Mouse (Mus musculus) neural tube, embryonic 12.5 days (tissue): ENCODE measurements around the gene Lrrc74a. TPM values are rescaled to one million over a fixed set of nuclear protein-coding genes. Genes with fewer than 3 reads are reported as not detected.

ENCODE experiments used
- ATAC-seq: fragments of 200-750 bp; cut with Nextera tagmentation; 2 replicates; pipeline ENCODE4 v1.8.0; 2017; ENCODE audit warnings: low read depth, mild to moderate bottlenecking, moderate TSS enrichment, moderate library complexity; ENCODE audit not compliant: low FRiP score
- H3K27ac ChIP-seq: fragments of 300-500 bp; sonication (generic); 2 replicates; pipeline ENCODE4 v1.5.1; 2016
- H3K27me3 ChIP-seq: fragments of 300-500 bp; sonication (generic); replicated peaks from 2 replicates; pipeline ENCODE4 v1.6.1; 2016; ENCODE audit warnings: mild to moderate bottlenecking
- H3K36me3 ChIP-seq: fragments of 300-500 bp; sonication (generic); 2 replicates; pipeline ENCODE4 v1.6.1; 2016; ENCODE audit warnings: mild to moderate bottlenecking
- H3K4me1 ChIP-seq: fragments of 300-500 bp; sonication (generic); 2 replicates; pipeline ENCODE4 v1.6.1; 2016
- H3K4me2 ChIP-seq: fragments of 300-500 bp; sonication (generic); replicated peaks from 2 replicates; pipeline ENCODE4 v1.6.1; 2016; ENCODE audit warnings: mild to moderate bottlenecking
- H3K4me3 ChIP-seq: fragments of 300-500 bp; sonication (generic); 2 replicates; pipeline ENCODE4 v1.5.1; 2016
- H3K9ac ChIP-seq: fragments of 300-500 bp; sonication (generic); 2 replicates; pipeline ENCODE4 v1.6.1; 2016; ENCODE audit warnings: mild to moderate bottlenecking
- H3K9me3 ChIP-seq: fragments of 300-500 bp; sonication (generic); 2 replicates; pipeline ENCODE4 v1.6.1; 2016; ENCODE audit warnings: mild to moderate bottlenecking
- whole genome bisulfite sequencing: fragments of 180-500 bp; shearing (Covaris S2); methylation state at CpG from one replicate; pipeline ENCODE4 v1.1.7; 2016; 5-methylcytosine and 5-hydroxymethylcytosine counted together
- polyA plus RNA-seq: library from polyadenylated mRNA; unstranded; fragments of >200 nt; fragmentation: Nextera tagmentation; extraction: Ambion mirVana; gene quantifications from 2 replicates; pipeline ENCODE4 v1.2.1, GENCODE M21; 2016

Lrrc74a gene
- polyA plus RNA-seq, 1 experiment from 2014 or later = not detected

GRCm38 (mm10) chr12:86794331-86794730 lies 60.2 kb downstream of the Lrrc74a start:
- H3K9ac ChIP-seq = no peak overlapping the region
- no peak for ATAC-seq

GRCm38 (mm10) chr12:86795076-86795837 lies 61.1 kb downstream of the Lrrc74a start:
- H3K36me3 ChIP-seq = no peaks in the 10 kb centered on the region
- WGBS = 61% methylated on average over 7 of the region's 7 CpGs
- no peaks in the 10 kb centered on the region for H3K9me3 ChIP-seq
- H3K4me3 ChIP-seq = no peak overlapping the region
- peaks cover 16% of the 10 kb centered on the region for H3K4me1 ChIP-seq
- H3K9ac ChIP-seq = no peak overlapping the region
- no peak overlapping the region for H3K27ac ChIP-seq
- H3K27me3 ChIP-seq = 0 out of 2 replicates have a peak, but pooled peaks cover 2% of the 10 kb centered on the region
- peak; percentile 52 for ATAC-seq
- H3K4me2 ChIP-seq = no peak overlapping the region

More at GRCm38 (mm10) chr12:86794331-86794730, 60.2 kb downstream of the Lrrc74a start:
- no peaks in the 10 kb centered on the region for H3K36me3 ChIP-seq
- WGBS = 91% methylated on average over 11 of the region's 11 CpGs
- 0 out of 2 replicates have a peak, but pooled peaks cover 3% of the 10 kb centered on the region for H3K27me3 ChIP-seq
- H3K27ac ChIP-seq = no peak overlapping the region
- H3K4me2 ChIP-seq = no peak overlapping the region
- no peak overlapping the region for H3K4me3 ChIP-seq
- H3K9me3 ChIP-seq = no peaks in the 10 kb centered on the region
- H3K4me1 ChIP-seq = peaks cover 16% of the 10 kb centered on the region

GRCm38 (mm10) chr12:86795838-86796232 lies 61.7 kb downstream of the Lrrc74a start:
- H3K4me1 ChIP-seq = peaks cover 17% of the 10 kb centered on the region
- H3K9ac ChIP-seq = no peak overlapping the region
- no peaks in the 10 kb centered on the region for H3K9me3 ChIP-seq
- no peaks in the 10 kb centered on the region for H3K36me3 ChIP-seq
- peak; percentile 63 for ATAC-seq
- H3K4me3 ChIP-seq = no peak overlapping the region
- H3K4me2 ChIP-seq = no peak overlapping the region
- H3K27me3 ChIP-seq = 0 out of 2 replicates have a peak, but pooled peaks cover 2% of the 10 kb centered on the region
- H3K27ac ChIP-seq = no peak overlapping the region
- 3% methylated on average over 4 of the region's 4 CpGs for WGBS

GRCm38 (mm10) chr12:86796351-86796750 lies 62.2 kb downstream of the Lrrc74a start:
- Histone ChIP-seq H3K4me2 (no peak overlapping the region), H3K9me3 (no peaks in the 10 kb centered on the region), H3K4me3 (no peak overlapping the region), H3K9ac (no peak overlapping the region), H3K27me3 (0 out of 2 replicates have a peak, but pooled peaks cover under 1% of the 10 kb centered on the region), H3K36me3 (no peaks in the 10 kb centered on the region), H3K4me1 (peaks cover 22% of the 10 kb centered on the region), H3K27ac (no peak overlapping the region)
- WGBS = 88% methylated on average over 3 of the region's 3 CpGs
- ATAC-seq = no peak

- ATAC-seq = no peak
- no peaks in the 10 kb centered on the region for H3K36me3 ChIP-seq
- no peak overlapping the region for H3K4me2 ChIP-seq
- H3K27me3 ChIP-seq = no peaks in the 10 kb centered on the region
- no peak overlapping the region for H3K27ac ChIP-seq
- no peak overlapping the region for H3K9ac ChIP-seq
- peaks cover 36% of the 10 kb centered on the region for H3K4me1 ChIP-seq
- 94% methylated on average over 4 of the region's 4 CpGs for WGBS
- H3K4me3 ChIP-seq = no peak overlapping the region
- H3K9me3 ChIP-seq = no peaks in the 10 kb centered on the region
Observed at GRCm38 (mm10) chr12:86797771-86798170, 63.6 kb downstream of the Lrrc74a start.

GRCm38 (mm10) chr12:86798773-86799540 lies 64.8 kb downstream of the Lrrc74a start:
- ATAC-seq = peak; percentile 11; the same call in 1 of the 2 replicates
- peak overlapping the region; percentile 35 for H3K4me2 ChIP-seq

GRCm38 (mm10) chr12:86799786-86800185 lies 65.6 kb downstream of the Lrrc74a start:
- Histone ChIP-seq H3K36me3 (no peaks in the 10 kb centered on the region), H3K4me2 (no peak overlapping the region), H3K9me3 (no peaks in the 10 kb centered on the region), H3K4me1 (peaks cover 56% of the 10 kb centered on the region), H3K4me3 (no peak overlapping the region), H3K9ac (no peak overlapping the region), H3K27me3 (no peaks in the 10 kb centered on the region), H3K27ac (0 out of 2 replicates have a peak overlapping the region, but pooled peaks have one; percentile 47)
- WGBS = 85% methylated on average over 7 of the region's 7 CpGs
- ATAC-seq = no peak

More at GRCm38 (mm10) chr12:86798773-86799540, 64.8 kb downstream of the Lrrc74a start:
- Histone ChIP-seq H3K4me1 (peaks cover 48% of the 10 kb centered on the region), H3K27ac (peak overlapping the region; percentile 47; the same call in 1 of the 2 replicates), H3K27me3 (no peaks in the 10 kb centered on the region), H3K9me3 (no peaks in the 10 kb centered on the region), H3K4me3 (no peak overlapping the region), H3K9ac (no peak overlapping the region), H3K36me3 (no peaks in the 10 kb centered on the region)
- WGBS = 16% methylated on average over 14 of the region's 14 CpGs

GRCm38 (mm10) chr12:86800336-86800735 lies 66.2 kb downstream of the Lrrc74a start:
- H3K4me3 ChIP-seq = no peak overlapping the region

GRCm38 (mm10) chr12:86800765-86801147 lies 66.6 kb downstream of the Lrrc74a start:
- H3K4me2 ChIP-seq = peak overlapping the region; percentile 41
- H3K9ac ChIP-seq = peak overlapping the region; percentile 5
- peaks cover 63% of the 10 kb centered on the region for H3K4me1 ChIP-seq
- no peak overlapping the region for H3K4me3 ChIP-seq
- H3K36me3 ChIP-seq = no peaks in the 10 kb centered on the region
- H3K27ac ChIP-seq = peak overlapping the region; percentile 97
- no peak for ATAC-seq
- H3K9me3 ChIP-seq = no peaks in the 10 kb centered on the region
- 3% methylated on average over 7 of the region's 7 CpGs for WGBS
- H3K27me3 ChIP-seq = no peaks in the 10 kb centered on the region

More at GRCm38 (mm10) chr12:86800336-86800735, 66.2 kb downstream of the Lrrc74a start:
- no peak overlapping the region for H3K9ac ChIP-seq
- H3K27ac ChIP-seq = peak overlapping the region; percentile 97
- 41% methylated on average over 4 of the region's 4 CpGs for WGBS
- H3K36me3 ChIP-seq = no peaks in the 10 kb centered on the region
- peaks cover 58% of the 10 kb centered on the region for H3K4me1 ChIP-seq
- no peaks in the 10 kb centered on the region for H3K9me3 ChIP-seq
- no peak overlapping the region for H3K4me2 ChIP-seq
- H3K27me3 ChIP-seq = no peaks in the 10 kb centered on the region
- no peak for ATAC-seq

GRCm38 (mm10) chr12:86801148-86802004 lies 67.2 kb downstream of the Lrrc74a start:
- peak overlapping the region; percentile 5 for H3K9ac ChIP-seq
- peak overlapping the region; percentile 41 for H3K4me2 ChIP-seq
- no peaks in the 10 kb centered on the region for H3K36me3 ChIP-seq
- H3K4me1 ChIP-seq = peaks cover 69% of the 10 kb centered on the region
- peak; percentile 59 for ATAC-seq
- no peaks in the 10 kb centered on the region for H3K9me3 ChIP-seq
- no peaks in the 10 kb centered on the region for H3K27me3 ChIP-seq
- H3K4me3 ChIP-seq = 0 out of 2 replicates have a peak overlapping the region, but pooled peaks have one; percentile 3
- peak overlapping the region; percentile 97 for H3K27ac ChIP-seq
- 2% methylated on average over 23 of the region's 23 CpGs for WGBS

GRCm38 (mm10) chr12:86802005-86802671 lies 68.0 kb downstream of the Lrrc74a start:
- no peaks in the 10 kb centered on the region for H3K9me3 ChIP-seq
- peak; percentile 27; the same call in 1 of the 2 replicates for ATAC-seq
- H3K4me1 ChIP-seq = peaks cover 76% of the 10 kb centered on the region
- 0 out of 2 replicates have a peak overlapping the region, but pooled peaks have one; percentile 3 for H3K4me3 ChIP-seq
- 3% methylated on average over 17 of the region's 17 CpGs for WGBS
- peak overlapping the region; percentile 41 for H3K4me2 ChIP-seq
- H3K9ac ChIP-seq = peak overlapping the region; percentile 5
- H3K27ac ChIP-seq = peak overlapping the region; percentile 97
- H3K27me3 ChIP-seq = no peaks in the 10 kb centered on the region
- H3K36me3 ChIP-seq = no peaks in the 10 kb centered on the region
